Mouse (Mus musculus) megakaryocyte, embryonic 14.5 days (primary cell): ENCODE measurements around the gene Hoxa10.

Source experiments
- FLI1 ChIP-seq: IDR thresholded peaks from 2 replicates; pipeline ENCODE4 v1.6.1; 2012; ENCODE audit warnings: low read length, inconsistent platforms, mixed read lengths
- GATA1 ChIP-seq: IDR thresholded peaks from 3 replicates; pipeline ENCODE4 v1.6.1; 2012; ENCODE audit warnings: mixed read lengths, low read length, inconsistent platforms, borderline replicate concordance

DNA sequence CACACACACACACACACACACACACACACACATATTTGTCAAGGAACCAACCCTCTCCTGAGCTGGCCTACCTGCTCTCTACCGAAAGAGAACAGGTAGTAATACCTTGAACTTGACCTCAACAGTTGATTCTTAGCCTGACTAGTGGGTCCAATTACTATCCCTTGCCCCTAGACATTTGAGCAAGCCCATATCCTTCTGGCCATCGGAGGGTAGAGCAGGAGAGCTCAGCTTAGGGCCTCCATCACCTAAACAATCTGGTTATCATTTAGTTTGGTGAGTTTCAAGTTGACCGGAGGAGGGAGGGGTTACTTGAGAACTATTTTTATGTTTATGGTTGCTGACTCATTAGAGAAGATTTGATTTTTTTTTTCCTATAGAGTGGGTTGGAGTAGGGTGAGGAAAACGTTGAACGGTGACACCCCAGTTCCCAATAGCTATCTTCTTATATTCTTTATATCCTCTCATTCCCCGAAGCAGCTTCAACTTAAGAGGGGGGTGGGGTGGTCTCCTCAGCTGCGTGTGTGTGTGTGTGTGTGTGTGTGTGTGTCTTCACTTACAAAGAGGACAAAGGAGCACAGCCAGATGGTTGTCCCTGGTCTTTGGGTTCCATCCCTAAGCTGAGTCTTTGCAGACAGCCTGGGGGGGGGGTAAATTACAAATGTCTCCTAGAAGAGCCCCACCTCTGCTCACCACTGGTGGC lies 10.7 kb upstream of the Hoxa10 start:
- TF ChIP-seq GATA1 (no peak), FLI1 (no peak)
